Mouse (Mus musculus) cerebellum, adult 8-10 months (tissue): Measurements from ENCODE around the gene Abcc9.

ENCODE experiments used
- DNase-seq: peaks from one replicate; pipeline ENCODE4 v3.0.0; 2022

Abcc9 gene

GRCm38 (mm10) chr6:142542800-142543175 lies 159.3 kb downstream of the Abcc9 start:
- no peak for DNase-seq

- no peak for DNase-seq
Observed at GRCm38 (mm10) chr6:142542082-142542799, 159.9 kb downstream of the Abcc9 start.

- no peak for DNase-seq
Observed at GRCm38 (mm10) chr6:142540561-142541160, 161.5 kb downstream of the Abcc9 start.

- no peak for DNase-seq
Observed at GRCm38 (mm10) chr6:142540131-142540530, 162.0 kb downstream of the Abcc9 start.

GRCm38 (mm10) chr6:142538503-142538902 lies 163.6 kb downstream of the Abcc9 start:
- DNase-seq, result no peak
